Mouse (Mus musculus) brown adipose tissue, adult 24 weeks (tissue): ENCODE measurements around the gene Ric1. TPM values are rescaled to one million over a fixed set of nuclear protein-coding genes. Genes with fewer than 3 reads are reported as not detected.
"Not testable (repeated sequence)": the region's sequence is repeated elsewhere in the genome, so short reads cannot be mapped to it uniquely, and the experiment has no call there.

Experiments used
- H3K27ac ChIP-seq: fragments of 200-500 bp; replicated peaks from 2 replicates; pipeline ENCODE4 v1.5.1; 2012; ENCODE audit warnings: low read depth, mild to moderate bottlenecking, low read length
- H3K4me1 ChIP-seq: fragments of 200-500 bp; 2 replicates; pipeline ENCODE4 v1.6.1; 2012; ENCODE audit warnings: low read length, mixed read lengths; ENCODE audit not compliant: control insufficient read depth, insufficient read depth, insufficient read length
- H3K4me3 ChIP-seq: fragments of 200-500 bp; 2 replicates; pipeline ENCODE4 v1.5.1; 2012; ENCODE audit warnings: low read depth, mild to moderate bottlenecking, low read length, moderate library complexity; ENCODE audit not compliant: insufficient read depth
- polyA plus RNA-seq: library from polyadenylated mRNA; stranded (reverse); fragments of >200 nt; gene quantifications from 2 replicates; pipeline ENCODE4 v1.2.4, GENCODE M21; 2012; ENCODE audit not compliant: missing spikeins, insufficient read depth, insufficient read length

The Ric1 gene
- polyA plus RNA-seq, 1 experiment: 23.3 TPM

DNA sequence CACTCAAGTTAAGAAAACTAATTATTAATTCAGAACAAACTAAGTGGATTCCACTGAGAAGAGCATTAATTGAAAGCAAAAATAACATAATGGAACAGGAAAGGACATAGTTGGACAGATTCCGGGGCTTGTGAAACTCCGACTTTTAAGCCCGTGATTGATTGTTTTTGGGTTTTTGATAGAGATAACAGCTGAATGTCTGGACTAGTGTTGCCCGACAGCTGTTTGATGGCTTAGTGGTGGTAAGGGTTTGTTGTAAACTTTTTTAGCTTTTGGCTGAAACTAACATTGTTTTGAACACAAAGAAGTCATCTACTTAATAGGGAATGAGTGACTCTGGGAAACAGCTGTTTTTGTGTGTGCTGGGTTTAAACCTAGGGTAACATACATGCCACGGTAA lies 11.9 kb downstream of the Ric1 start:
- H3K4me1 ChIP-seq: peaks cover 14% of the 10 kb centered on the region
- no peak overlapping the region for H3K4me3 ChIP-seq
- peak overlapping the region; percentile 39 for H3K27ac ChIP-seq

DNA sequence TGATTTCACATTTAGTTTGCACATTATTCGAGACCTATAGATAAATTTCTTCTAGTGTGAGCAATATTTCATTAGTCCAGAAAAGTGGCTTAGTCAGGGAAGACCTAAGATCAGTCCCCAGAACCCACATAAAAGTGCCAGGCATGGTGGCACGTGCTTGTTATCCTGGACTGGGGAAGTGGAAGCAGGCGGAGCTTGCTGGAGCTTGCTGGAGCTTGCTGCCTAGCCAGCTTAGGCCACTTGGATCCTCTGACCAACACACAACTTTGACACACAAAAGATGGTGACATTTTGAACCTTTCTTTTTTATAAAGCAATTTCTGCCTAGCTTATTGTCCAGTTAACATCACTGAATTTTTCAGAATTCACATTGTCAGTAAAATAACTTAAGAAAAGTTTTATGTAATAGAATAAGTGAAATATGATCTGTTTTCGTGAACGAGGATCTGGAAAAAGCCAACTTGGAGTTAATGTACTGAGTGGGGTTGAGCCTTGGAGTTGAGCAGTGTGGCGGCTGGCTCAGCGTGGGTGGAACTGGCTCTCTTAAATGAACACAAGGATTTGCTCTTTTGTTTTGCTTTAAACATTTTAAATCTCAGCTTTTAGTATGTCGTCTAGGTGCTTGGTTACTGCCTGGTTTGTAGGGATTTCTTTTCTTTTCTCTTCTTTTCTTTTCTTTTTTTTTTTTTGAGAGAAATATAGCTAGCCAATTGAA lies 20.3 kb downstream of the Ric1 start:
- H3K27ac ChIP-seq: no peak overlapping the region
- no peaks in the 10 kb centered on the region; the same call in 1 of the 2 replicates for H3K4me1 ChIP-seq
- H3K4me3 ChIP-seq: no peak overlapping the region

DNA sequence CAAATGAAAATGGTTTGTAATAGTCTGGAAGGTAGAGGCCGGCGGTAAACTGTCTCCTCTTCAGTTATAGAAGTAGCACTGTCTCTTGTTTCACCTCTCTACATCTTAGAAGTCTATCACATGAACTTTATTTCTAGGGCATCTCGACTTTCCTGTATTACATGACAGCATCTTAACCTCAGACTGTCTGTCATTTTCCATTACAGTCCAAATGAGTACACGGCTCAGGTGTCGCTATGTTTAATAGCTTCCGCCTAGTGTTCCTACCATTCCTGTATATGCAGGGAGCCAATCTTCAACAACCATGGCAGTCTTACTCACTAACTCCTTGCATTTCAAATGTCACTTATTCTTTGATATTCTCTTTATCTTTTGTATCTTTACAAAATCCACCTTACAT lies 21.9 kb downstream of the Ric1 start:
- H3K27ac ChIP-seq: no peak overlapping the region
- H3K4me3 ChIP-seq: no peak overlapping the region
- peaks cover 2% of the 10 kb centered on the region; the same call in 1 of the 2 replicates for H3K4me1 ChIP-seq

DNA sequence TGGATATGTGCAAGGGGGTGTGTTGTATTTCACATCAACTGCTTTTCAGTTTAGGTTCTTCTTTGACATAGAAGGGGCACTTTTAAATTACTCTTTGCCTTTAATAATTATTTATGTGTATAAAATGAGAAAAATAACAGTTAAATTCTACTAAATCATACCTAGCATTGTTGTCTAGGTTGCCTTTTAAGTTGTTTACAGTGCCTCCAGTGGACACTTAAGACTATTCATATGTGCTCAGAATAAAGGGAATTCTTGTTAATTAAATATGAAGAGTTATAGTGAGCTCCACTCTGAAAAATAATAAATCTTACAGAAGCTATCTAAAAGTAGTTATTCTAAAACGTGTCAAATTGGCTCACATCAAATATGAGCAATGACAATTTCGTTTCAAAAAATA lies 28.5 kb downstream of the Ric1 start:
- H3K4me3 ChIP-seq: no peak overlapping the region
- H3K4me1 ChIP-seq: 0 out of 2 replicates have a peak, but pooled peaks cover 4% of the 10 kb centered on the region
- H3K27ac ChIP-seq: no peak overlapping the region

DNA sequence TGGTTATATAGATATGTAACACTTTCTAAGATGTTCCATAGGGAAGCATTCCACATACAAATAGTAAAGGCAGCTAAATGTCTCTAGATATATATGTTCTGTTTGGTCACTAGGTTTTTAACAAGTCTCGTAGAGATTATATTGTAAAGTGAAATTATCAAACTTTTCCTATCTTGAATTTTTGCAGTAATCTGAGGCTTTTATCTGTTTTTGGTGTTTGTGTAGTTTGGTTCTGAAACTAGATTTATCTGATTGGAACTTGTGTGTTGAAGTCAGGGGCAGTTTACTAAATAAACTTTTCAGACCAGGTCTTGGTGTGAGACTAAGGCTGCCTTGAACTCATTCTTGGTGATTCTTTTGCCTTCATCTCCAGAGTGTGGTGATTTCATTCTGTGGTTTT lies 29.0 kb downstream of the Ric1 start:
- Histone ChIP-seq H3K4me1 (0 out of 2 replicates have a peak, but pooled peaks cover 4% of the 10 kb centered on the region), H3K4me3 (no peak overlapping the region), H3K27ac (no peak overlapping the region)

DNA sequence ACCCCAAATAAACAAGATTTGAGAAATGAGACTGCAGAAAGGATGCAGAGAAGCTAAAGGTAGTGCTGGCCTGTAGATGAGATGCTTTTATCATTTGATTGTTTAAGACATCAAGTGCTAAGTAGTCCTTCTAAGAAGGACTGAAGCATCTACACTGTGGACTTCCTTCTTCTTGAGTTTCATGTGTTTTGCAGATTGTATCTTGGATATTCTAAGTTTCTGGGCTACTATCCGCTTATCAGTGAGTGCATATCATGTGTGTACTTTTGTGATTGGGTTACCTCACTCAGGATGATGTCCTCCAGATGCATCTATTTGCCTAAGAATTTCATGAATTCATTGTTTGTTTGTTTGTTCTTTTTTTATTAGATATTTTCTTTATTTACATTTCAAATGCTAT lies 29.9 kb downstream of the Ric1 start:
- H3K4me1 ChIP-seq, H3K27ac ChIP-seq: not testable (repeated sequence)

DNA sequence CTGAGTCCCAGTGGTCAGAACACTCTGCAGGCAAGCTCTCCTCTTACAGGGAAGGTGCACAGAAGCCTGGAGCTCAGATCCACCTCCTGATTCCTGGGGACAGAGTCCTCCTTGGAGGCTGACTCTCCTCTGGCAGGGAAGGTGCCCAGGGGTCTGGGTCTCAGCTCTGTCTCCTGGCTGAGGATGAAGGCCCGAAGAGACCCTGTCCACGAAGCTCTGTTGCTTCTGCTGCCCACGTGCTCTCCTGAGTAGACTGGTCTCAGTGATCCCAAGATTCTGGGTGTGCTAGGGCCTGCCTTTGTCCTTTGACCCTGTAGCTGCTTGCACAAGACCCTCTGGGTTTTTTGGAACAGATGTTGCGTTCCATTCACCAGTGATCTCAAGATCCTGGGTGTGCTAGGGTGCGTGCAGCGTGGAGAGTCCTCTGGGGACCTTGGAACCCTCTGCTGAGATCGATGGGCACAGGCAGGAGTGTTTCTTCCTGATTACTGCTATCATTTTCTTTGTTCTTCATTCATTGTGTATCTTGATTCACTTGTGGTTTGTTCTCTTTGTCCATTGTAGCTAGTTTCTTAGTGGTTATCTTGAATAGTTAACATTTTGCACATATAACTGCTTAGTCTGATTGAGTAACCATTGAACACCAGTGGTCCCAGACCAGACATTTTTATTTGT lies 35.2 kb downstream of the Ric1 start:
- H3K27ac ChIP-seq: 0 out of 2 replicates have a peak overlapping the region, but pooled peaks have one; percentile 19
- not testable (repeated sequence) for H3K4me1 ChIP-seq, H3K4me3 ChIP-seq

More for the DNA sequence above, 29.9 kb downstream of the Ric1 start:
- not testable (repeated sequence) for H3K4me3 ChIP-seq

DNA sequence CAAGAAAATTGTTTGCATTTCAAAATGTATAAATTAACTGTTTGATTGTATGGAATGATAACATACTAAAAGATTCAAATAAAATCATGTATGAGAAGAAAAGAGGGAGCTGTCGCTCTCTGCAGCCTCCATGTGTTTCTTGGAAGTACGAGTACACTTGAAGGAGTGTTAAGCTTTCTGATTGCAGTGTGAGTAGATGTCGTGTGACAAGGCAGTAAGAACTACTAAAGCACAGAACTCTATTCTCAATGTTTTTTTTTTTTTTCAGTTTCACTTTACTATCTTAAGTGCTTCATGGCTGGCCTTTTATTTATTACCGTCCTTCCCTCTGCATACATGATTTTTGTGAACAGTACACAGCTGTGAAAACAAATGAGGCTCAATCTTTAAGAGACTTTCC lies 40.1 kb downstream of the Ric1 start:
- Histone ChIP-seq H3K27ac (no peak overlapping the region), H3K4me1 (peaks cover 3% of the 10 kb centered on the region)

DNA sequence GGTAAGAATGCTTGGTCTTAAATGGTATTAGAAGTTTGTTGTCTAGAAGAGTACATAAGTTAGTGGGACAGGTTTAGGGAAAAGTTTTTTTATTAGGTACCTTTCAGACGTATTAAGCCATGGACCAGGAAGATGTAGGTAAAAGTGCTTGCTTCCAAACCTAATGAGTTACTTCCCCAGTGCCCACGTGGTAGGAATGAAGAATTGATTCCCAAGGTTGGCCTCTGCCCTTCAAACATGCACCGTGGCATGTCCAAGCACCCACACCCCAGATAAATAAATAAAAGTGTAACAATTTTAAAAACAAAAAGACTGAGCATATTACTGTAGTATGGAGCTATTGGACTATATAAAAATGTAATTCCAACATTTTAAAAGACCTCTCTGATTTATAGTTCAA lies 40.5 kb downstream of the Ric1 start:
- no peak overlapping the region for H3K27ac ChIP-seq
- H3K4me3 ChIP-seq: no peak overlapping the region
- H3K4me1 ChIP-seq: peaks cover 3% of the 10 kb centered on the region

More for the DNA sequence above, 40.1 kb downstream of the Ric1 start:
- no peak overlapping the region for H3K4me3 ChIP-seq

DNA sequence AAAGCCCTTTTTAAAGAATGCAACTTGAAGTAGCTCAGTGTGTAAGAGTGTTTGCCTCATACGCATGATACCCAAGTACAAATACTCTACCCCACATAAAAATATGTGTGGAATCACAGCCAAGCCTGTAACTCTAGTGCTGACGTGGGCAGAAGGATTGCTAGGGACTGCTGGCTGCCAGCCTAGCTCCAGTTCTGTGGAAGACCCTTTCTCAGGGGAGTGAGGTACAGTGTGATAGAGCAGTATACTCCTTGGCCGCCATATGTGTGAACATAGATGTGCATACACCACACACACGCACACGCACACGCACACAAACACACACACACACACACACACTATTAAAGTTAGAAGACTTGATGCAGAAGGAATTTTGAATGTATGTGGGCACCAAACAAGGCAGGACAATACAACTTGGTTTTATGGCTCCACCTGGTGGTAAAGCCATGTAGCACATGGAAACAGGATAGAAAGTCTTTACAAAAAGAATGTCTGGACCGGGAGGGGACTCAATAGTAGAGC lies 41.2 kb downstream of the Ric1 start:
- H3K27ac ChIP-seq: peak overlapping the region; percentile 50
- peaks cover 3% of the 10 kb centered on the region for H3K4me1 ChIP-seq
- no peak overlapping the region for H3K4me3 ChIP-seq

DNA sequence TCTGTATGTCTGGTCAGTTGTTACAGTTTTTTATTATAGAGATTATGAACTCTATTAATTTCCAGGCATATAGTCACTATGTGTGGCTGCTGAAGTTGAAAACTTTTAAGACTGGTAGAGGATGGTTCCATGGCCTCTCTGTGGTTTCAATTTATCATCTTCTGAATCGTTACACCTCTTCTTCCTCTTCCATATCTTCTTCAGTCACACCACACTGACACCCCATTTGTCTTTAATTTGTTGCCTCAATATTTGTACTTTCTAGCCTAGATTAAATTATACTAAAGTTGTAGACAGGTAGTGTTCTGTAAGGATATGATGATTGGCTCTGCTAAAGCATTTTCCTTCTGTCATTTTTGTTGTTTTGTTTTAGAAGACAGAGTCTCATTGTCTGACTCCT lies 44.4 kb downstream of the Ric1 start:
- H3K4me3 ChIP-seq: no peak overlapping the region
- H3K4me1 ChIP-seq: no peaks in the 10 kb centered on the region
- H3K27ac ChIP-seq: no peak overlapping the region

DNA sequence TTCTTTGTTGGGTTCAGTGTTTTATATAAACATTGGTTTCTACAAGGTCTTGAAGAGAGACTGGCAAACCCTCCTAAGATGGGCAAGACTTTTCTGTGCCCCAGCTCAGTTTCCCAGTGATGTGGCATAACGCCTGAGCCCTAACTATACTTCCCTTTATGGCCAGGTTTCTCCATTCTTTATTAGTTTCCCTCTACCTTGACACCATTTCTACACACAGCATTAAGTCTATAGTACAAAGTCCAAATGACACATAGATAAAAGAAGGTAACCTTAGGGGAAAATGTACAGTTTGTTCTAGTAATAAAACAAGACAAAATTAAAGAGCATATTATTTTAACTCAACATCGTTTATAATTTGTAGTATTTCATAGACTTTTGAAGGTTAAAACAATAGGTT lies 60.4 kb downstream of the Ric1 start:
- H3K4me1 ChIP-seq: no peaks in the 10 kb centered on the region
- no peak overlapping the region for H3K27ac ChIP-seq
- H3K4me3 ChIP-seq: no peak overlapping the region

DNA sequence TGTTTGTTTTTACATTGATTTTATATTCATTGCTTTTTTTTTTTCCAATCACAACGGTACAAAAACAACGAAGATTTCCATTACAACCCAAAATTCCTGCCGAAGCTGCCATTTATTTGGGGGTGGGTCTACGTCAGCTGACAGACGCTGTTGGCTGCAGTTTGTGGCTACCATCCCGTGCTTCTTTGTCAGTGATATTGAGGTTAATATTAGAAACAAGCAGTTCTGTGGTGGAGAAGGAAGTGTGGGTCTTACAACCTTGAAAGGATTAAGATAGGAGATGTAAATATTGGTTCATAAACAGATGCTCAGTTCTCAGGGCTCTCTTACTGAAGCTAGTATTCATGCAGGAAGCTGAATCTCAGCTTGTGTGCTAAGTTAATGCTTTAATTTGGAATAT lies 61.7 kb downstream of the Ric1 start:
- Histone ChIP-seq H3K4me3 (no peak overlapping the region), H3K27ac (no peak overlapping the region), H3K4me1 (no peaks in the 10 kb centered on the region)

DNA sequence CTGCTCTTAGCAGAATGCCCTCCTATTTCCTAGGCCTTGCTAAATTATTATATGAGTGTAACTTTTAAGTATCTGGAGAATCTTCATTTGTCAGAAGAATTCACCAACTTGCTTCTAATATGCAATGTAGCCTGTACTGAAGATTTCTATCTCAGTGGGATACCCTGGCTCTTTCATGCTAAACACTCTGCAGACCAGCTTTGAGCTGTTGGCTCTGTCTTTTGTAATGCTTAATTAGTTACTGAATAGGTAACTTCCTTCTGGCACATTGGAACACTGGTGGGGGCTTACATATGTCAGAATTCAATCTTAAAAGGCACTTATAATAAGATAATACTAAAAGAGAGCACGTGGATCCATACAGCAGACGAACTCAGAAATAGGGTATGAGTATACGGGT lies 71.7 kb downstream of the Ric1 start:
- not testable (repeated sequence) for H3K4me3 ChIP-seq, H3K4me1 ChIP-seq, H3K27ac ChIP-seq

DNA sequence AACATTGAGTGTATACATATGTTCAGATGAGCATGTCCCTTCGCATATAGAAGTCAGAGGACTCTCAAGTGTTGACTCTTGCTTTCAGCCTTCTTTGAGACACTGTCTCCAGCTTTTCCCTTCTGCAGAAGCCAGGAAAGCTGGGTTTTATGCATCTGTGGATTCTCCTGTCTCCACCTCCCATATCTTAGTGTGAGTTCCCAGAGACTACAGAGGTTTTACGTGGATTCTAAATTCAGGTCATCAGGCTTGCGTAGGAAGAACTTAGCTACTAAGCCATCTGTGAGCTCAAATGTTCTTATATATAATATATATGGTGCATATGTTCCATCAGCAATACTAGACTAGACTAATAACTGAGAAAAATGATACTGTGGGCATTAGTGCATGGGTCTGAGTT lies 74.2 kb downstream of the Ric1 start:
- Histone ChIP-seq H3K27ac (no peak overlapping the region), H3K4me1 (no peaks in the 10 kb centered on the region), H3K4me3 (no peak overlapping the region)

DNA sequence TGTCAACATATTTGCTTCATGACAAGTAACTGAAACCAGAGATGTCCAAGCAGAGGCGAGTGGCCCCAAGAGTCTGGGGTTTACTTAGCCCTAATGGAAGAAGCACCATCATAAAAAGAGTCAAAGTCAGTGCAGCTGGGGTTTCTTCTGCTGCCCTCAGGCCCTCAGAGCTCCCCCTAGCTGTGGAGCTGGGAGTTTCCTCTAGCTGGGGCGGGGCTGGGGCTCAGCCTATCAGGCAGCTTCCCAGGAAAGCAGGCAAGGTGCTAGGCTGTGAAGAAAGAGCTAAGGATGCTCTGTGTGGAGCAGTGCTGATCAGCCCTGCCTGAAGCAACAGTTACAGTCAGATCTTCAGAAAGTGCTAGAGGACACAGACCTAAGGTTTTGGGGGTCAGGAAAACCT lies 74.9 kb downstream of the Ric1 start:
- Histone ChIP-seq H3K4me1 (no peaks in the 10 kb centered on the region), H3K4me3 (no peak overlapping the region), H3K27ac (no peak overlapping the region)
